Mouse (Mus musculus) leukemia stem cell, adult 10-12 weeks (primary cell): Measurements from ENCODE around the gene Sox14. TPM values are rescaled to one million over a fixed set of nuclear protein-coding genes. Genes with fewer than 3 reads are reported as not detected.

Experiments used
- polyA plus RNA-seq: library from polyadenylated mRNA; stranded (reverse); fragments of >175 nt; gene quantifications from 2 replicates; pipeline ENCODE4 v1.2.3, GENCODE M21; 2012; ENCODE audit warnings: low replicate concordance

Gene Sox14
- polyA plus RNA-seq: not detected in 2 replicates

GRCm38 (mm10) chr9:99875618-99876372 lies at the start of gene Sox14:
Sox14 (minus strand) TSS chr9:99876170.

Other genes with a start within 250 kb of the Sox14 start
- 0.06 and 0.11 TPM in 2 replicates for gene Dzip1l, start 246.7 kb downstream of the Sox14 start, polyA plus RNA-seq
- gene Cldn18, start 158.9 kb downstream of the Sox14 start, polyA plus RNA-seq: 0.20 TPM in 1 of 2 replicates, not detected in the other